Mouse (Mus musculus) myocyte (in vitro differentiated cells): ENCODE measurements around the gene Prokr1.

Experiments
- CEBPB ChIP-seq: IDR thresholded peaks from 2 replicates; pipeline ENCODE4 v1.6.1; 2011; ENCODE audit warnings: mild to moderate bottlenecking, moderate library complexity; ENCODE audit not compliant: poor library complexity, insufficient read depth, severe bottlenecking
- MAX ChIP-seq: IDR thresholded peaks from one replicate; pipeline ENCODE4 v1.6.1; 2011; ENCODE audit warnings: low read depth, mild to moderate bottlenecking, control low read depth
- POLR2A ChIP-seq: IDR thresholded peaks from one replicate; pipeline ENCODE4 v1.6.1; 2011; ENCODE audit warnings: low read depth, mild to moderate bottlenecking, control low read depth, moderate library complexity; ENCODE audit not compliant: insufficient read length
- TCF12 ChIP-seq: IDR thresholded peaks from one replicate; pipeline ENCODE4 v1.6.1; 2011; ENCODE audit warnings: mild to moderate bottlenecking, control low read depth; ENCODE audit not compliant: poor library complexity, insufficient read depth, severe bottlenecking

DNA sequence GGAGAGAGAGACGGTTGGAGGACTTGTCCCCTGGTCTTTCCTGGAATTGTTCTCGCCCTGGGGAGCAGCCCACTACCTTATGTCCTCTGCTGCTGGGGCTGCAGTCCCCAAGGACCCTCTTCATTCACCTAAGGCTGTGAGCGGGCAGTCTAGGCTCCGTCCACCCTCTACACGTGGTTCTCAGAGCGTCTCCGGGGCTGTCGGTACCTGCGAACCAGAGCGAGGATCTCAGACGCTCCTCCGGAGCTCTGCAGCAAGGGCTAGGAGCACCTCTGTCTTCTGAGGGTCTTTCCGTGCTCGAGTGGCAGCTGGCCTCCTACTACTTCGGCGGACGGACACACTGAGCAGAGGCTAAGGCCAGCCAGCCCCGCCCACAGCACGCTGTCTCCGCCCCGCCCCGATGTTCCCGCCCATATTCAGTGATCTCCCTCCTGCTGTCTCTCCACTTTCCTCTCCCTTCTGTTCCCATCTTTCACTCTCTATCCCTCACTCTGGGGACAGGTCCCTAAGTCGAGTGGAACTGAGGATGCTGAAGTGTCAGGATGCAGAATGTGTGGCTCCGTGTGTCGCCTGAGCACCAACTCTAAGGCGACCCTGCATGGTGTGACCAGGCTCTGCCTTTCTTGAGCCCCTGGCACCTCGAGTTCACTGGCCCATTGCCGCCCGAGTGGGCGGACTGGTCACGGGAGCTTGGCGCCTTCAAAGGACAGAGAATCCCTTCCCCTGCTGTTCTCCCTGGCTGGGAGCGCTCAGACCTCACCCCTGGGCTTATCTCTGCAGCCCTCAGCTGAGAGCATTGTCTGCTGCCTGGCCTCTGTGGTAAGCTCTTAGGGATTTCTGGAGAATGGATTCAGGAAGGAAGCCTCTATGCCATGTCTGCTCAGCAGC is at the start of gene Prokr1:
- no peak for TF ChIP-seq CEBPB
- no peak for TF ChIP-seq POLR2A
- TF ChIP-seq MAX, result no peak
- TF ChIP-seq TCF12, result no peak
